Mouse (Mus musculus) forebrain, postnatal 0 days (tissue): Measurements from ENCODE around the gene Krtap28-10. TPM values are rescaled to one million over a fixed set of nuclear protein-coding genes. Genes with fewer than 3 reads are reported as not detected.
"Not testable (repeated sequence)": the region's sequence is repeated elsewhere in the genome, so short reads cannot be mapped to it uniquely, and the experiment has no call there.

Source experiments
- ATAC-seq: fragments of 200-750 bp; cut with Nextera tagmentation; 2 replicates; pipeline ENCODE4 v1.8.0; 2017; ENCODE audit warnings: mild to moderate bottlenecking, moderate library complexity
- DNase-seq: peaks from one replicate; pipeline ENCODE4 v3.0.0-alpha.2; 2015
- H3K27ac ChIP-seq: fragments of 300-500 bp; sonication (generic); 2 replicates; pipeline ENCODE4 v1.5.1; 2014; ENCODE audit warnings: low read depth, mild to moderate bottlenecking, antibody characterized with exemption, low read length, moderate library complexity, mixed read lengths
- H3K27me3 ChIP-seq: fragments of 300-500 bp; sonication (generic); 2 replicates; pipeline ENCODE4 v1.6.1; 2014; ENCODE audit warnings: mild to moderate bottlenecking, low read length, mixed read lengths; ENCODE audit not compliant: insufficient read depth
- H3K36me3 ChIP-seq: fragments of 300-500 bp; sonication (generic); 2 replicates; pipeline ENCODE4 v1.6.1; 2014; ENCODE audit warnings: mild to moderate bottlenecking, moderate library complexity; ENCODE audit not compliant: insufficient read depth
- H3K4me1 ChIP-seq: fragments of 300-500 bp; sonication (generic); 2 replicates; pipeline ENCODE4 v1.6.1; 2014; ENCODE audit warnings: antibody characterized with exemption; ENCODE audit not compliant: insufficient read depth
- H3K4me2 ChIP-seq: fragments of 300-500 bp; sonication (generic); 2 replicates; pipeline ENCODE4 v1.6.1; 2014; ENCODE audit warnings: low read depth, mild to moderate bottlenecking, moderate library complexity
- H3K4me3 ChIP-seq: fragments of 300-500 bp; sonication (generic); 2 replicates; pipeline ENCODE4 v1.5.1; 2014; ENCODE audit warnings: low read depth, low read length, mixed read lengths
- H3K9ac ChIP-seq: fragments of 300-500 bp; sonication (generic); 2 replicates; pipeline ENCODE4 v1.6.1; 2014; ENCODE audit warnings: mild to moderate bottlenecking
- H3K9me3 ChIP-seq: fragments of 300-500 bp; sonication (generic); 2 replicates; pipeline ENCODE4 v1.6.1; 2016; ENCODE audit warnings: low read length
- CTCF ChIP-seq: sonication (generic); IDR thresholded peaks from 2 replicates; pipeline ENCODE4 v1.5.1; 2016; ENCODE audit warnings: antibody characterized with exemption, control low read depth, low read depth
- WGBS: fragments of 180-500 bp; shearing (Covaris S2); extraction: QIAGEN DNeasy Blood & Tissue Kit; methylation state at CpG from one replicate; pipeline ENCODE4 v1.1.7; 2014; 5-methylcytosine and 5-hydroxymethylcytosine counted together
- polyA plus RNA-seq: library from polyadenylated mRNA; unstranded; fragments of >200 nt; fragmentation: Nextera tagmentation; extraction: Ambion mirVana; gene quantifications from 2 replicates; pipeline ENCODE4 v1.2.1, GENCODE M21; 2015
- total RNA-seq: library from RNA; depleted of rRNA; stranded (reverse); fragments of >200 nt; gene quantifications from 2 replicates; pipeline ENCODE4 v1.2.3, GENCODE M21; 2014; rRNA removed

Krtap28-10 gene
- total and polyA plus RNA-seq, 2 experiments from 2014 or later = not detected

GRCm38 (mm10) chr1:83014477-83014876 lies 27.8 kb downstream of the Krtap28-10 start:
- Histone ChIP-seq H3K27me3 (no peaks in the 10 kb centered on the region), H3K4me2 (no peak overlapping the region), H3K4me1 (no peaks in the 10 kb centered on the region), H3K9me3 (no peaks in the 10 kb centered on the region), H3K27ac (no peak overlapping the region), H3K9ac (no peak overlapping the region), H3K4me3 (no peak overlapping the region), H3K36me3 (no peaks in the 10 kb centered on the region)
- TF ChIP-seq CTCF = no peak
- DNase-seq (no peak), ATAC-seq (no peak)
- WGBS = 91% methylated on average over 3 of the region's 3 CpGs

GRCm38 (mm10) chr1:83007471-83007870 lies 34.8 kb downstream of the Krtap28-10 start:
- H3K36me3 ChIP-seq = no peaks in the 10 kb centered on the region
- H3K27ac ChIP-seq = no peak overlapping the region
- H3K4me2 ChIP-seq = no peak overlapping the region
- no peaks in the 10 kb centered on the region for H3K4me1 ChIP-seq
- WGBS = 63% methylated on average over 6 of the region's 6 CpGs
- TF ChIP-seq CTCF = no peak
- DNase-seq = peak; percentile 31
- no peak overlapping the region for H3K4me3 ChIP-seq
- H3K9me3 ChIP-seq = no peaks in the 10 kb centered on the region
- H3K9ac ChIP-seq = no peak overlapping the region
- no peaks in the 10 kb centered on the region for H3K27me3 ChIP-seq
- ATAC-seq = peak; percentile 65

- ATAC-seq (no peak), DNase-seq (no peak)
- WGBS = 82% methylated on average over 8 of the region's 8 CpGs
Observed at GRCm38 (mm10) chr1:83006218-83007179, 35.8 kb downstream of the Krtap28-10 start.

GRCm38 (mm10) chr1:83000306-83000705 lies 42.0 kb downstream of the Krtap28-10 start, which contains the start of gene Gm47959:
Gene Gm47959, plus strand, starts transcription at chr1:83000548.
- WGBS = 94% methylated on average over 6 of the region's 9 CpGs
- H3K36me3 ChIP-seq, H3K9me3 ChIP-seq, ATAC-seq, DNase-seq, H3K9ac ChIP-seq, H3K4me3 ChIP-seq, H3K27me3 ChIP-seq, H3K4me2 ChIP-seq, H3K4me1 ChIP-seq, H3K27ac ChIP-seq: not testable (repeated sequence)

More at GRCm38 (mm10) chr1:83006218-83007179, 35.8 kb downstream of the Krtap28-10 start:
- TF ChIP-seq CTCF = no peak
- Histone ChIP-seq H3K4me1 (no peaks in the 10 kb centered on the region), H3K9me3 (no peaks in the 10 kb centered on the region), H3K4me3 (no peak overlapping the region), H3K27me3 (no peaks in the 10 kb centered on the region), H3K36me3 (no peaks in the 10 kb centered on the region), H3K27ac (no peak overlapping the region), H3K9ac (no peak overlapping the region), H3K4me2 (no peak overlapping the region)

- TF ChIP-seq CTCF = no peak
- ATAC-seq (peak; percentile 61; the same call in 1 of the 2 replicates), DNase-seq (no peak)
- H3K36me3 ChIP-seq = no peaks in the 10 kb centered on the region
- no peaks in the 10 kb centered on the region for H3K4me1 ChIP-seq
- H3K9me3 ChIP-seq = no peaks in the 10 kb centered on the region
- H3K27ac ChIP-seq = no peak overlapping the region
- H3K4me3 ChIP-seq = no peak overlapping the region
- 74% methylated on average over 3 of the region's 3 CpGs for WGBS
- no peaks in the 10 kb centered on the region for H3K27me3 ChIP-seq
- H3K4me2 ChIP-seq = no peak overlapping the region
- H3K9ac ChIP-seq = no peak overlapping the region
Observed at GRCm38 (mm10) chr1:82993947-82994346, 48.3 kb downstream of the Krtap28-10 start.

- ATAC-seq (no peak), DNase-seq (no peak)
- Histone ChIP-seq H3K4me2 (no peak overlapping the region), H3K9ac (no peak overlapping the region), H3K27me3 (no peaks in the 10 kb centered on the region), H3K4me1 (no peaks in the 10 kb centered on the region), H3K27ac (no peak overlapping the region), H3K9me3 (no peaks in the 10 kb centered on the region), H3K4me3 (no peak overlapping the region), H3K36me3 (no peaks in the 10 kb centered on the region)
- no peak for TF ChIP-seq CTCF
- WGBS = 95% methylated on average over 6 of the region's 6 CpGs
Observed at GRCm38 (mm10) chr1:82992093-82992492, 50.2 kb downstream of the Krtap28-10 start.

GRCm38 (mm10) chr1:82991596-82991995 lies 50.7 kb downstream of the Krtap28-10 start:
- Histone ChIP-seq H3K4me2 (no peak overlapping the region), H3K4me3 (no peak overlapping the region), H3K27ac (no peak overlapping the region), H3K9ac (no peak overlapping the region), H3K4me1 (no peaks in the 10 kb centered on the region), H3K36me3 (no peaks in the 10 kb centered on the region), H3K9me3 (no peaks in the 10 kb centered on the region), H3K27me3 (no peaks in the 10 kb centered on the region)
- WGBS = 82% methylated on average over 3 of the region's 3 CpGs
- ATAC-seq (no peak), DNase-seq (no peak)
- TF ChIP-seq CTCF = no peak

Other genes starting within 250 kb of the Krtap28-10 start
- gene Agfg1, start 203.0 kb downstream of the Krtap28-10 start, total RNA-seq = 104 and 114 TPM in 2 replicates
- gene Agfg1, start 203.0 kb downstream of the Krtap28-10 start, polyA plus RNA-seq = 19.4 and 22.2 TPM in 2 replicates
- gene A030005L19Rik, start 129.2 kb downstream of the Krtap28-10 start, total RNA-seq = not detected in 2 replicates
- not detected in 2 replicates for gene A030005L19Rik, start 129.2 kb downstream of the Krtap28-10 start, polyA plus RNA-seq
- 0.54 TPM in 1 of 2 replicates, not detected in the other for gene A030014E15Rik, start 117.6 kb downstream of the Krtap28-10 start, total RNA-seq
- not detected in 2 replicates for gene A030014E15Rik, start 117.6 kb downstream of the Krtap28-10 start, polyA plus RNA-seq
- not detected in 2 replicates for gene Gm6217, start 111.1 kb downstream of the Krtap28-10 start, total RNA-seq
- not detected in 2 replicates for gene Gm6217, start 111.1 kb downstream of the Krtap28-10 start, polyA plus RNA-seq
- gene A030003K21Rik, start 99.1 kb downstream of the Krtap28-10 start, total RNA-seq = not detected in 2 replicates
- gene A030003K21Rik, start 99.1 kb downstream of the Krtap28-10 start, polyA plus RNA-seq = 0.18 TPM in 1 of 2 replicates, not detected in the other
- gene Gm7544, start 86.5 kb downstream of the Krtap28-10 start, total RNA-seq = not detected in 2 replicates
- not detected in 2 replicates for gene Gm7544, start 86.5 kb downstream of the Krtap28-10 start, polyA plus RNA-seq
- not detected in 2 replicates for gene Gm47955, start 82.2 kb downstream of the Krtap28-10 start, total RNA-seq
- not detected in 2 replicates for gene Gm47955, start 82.2 kb downstream of the Krtap28-10 start, polyA plus RNA-seq
- gene Gm47959, start 41.9 kb downstream of the Krtap28-10 start, total RNA-seq = not detected in 2 replicates
- gene Gm47959, start 41.9 kb downstream of the Krtap28-10 start, polyA plus RNA-seq = not detected in 2 replicates
- gene Slc19a3, start 4.0 kb downstream of the Krtap28-10 start, total RNA-seq = 0.85 and 1.3 TPM in 2 replicates
- 0.69 and 0.99 TPM in 2 replicates for gene Slc19a3, start 4.0 kb downstream of the Krtap28-10 start, polyA plus RNA-seq
- not detected in 2 replicates for gene Gm47969, start 2.5 kb upstream of the Krtap28-10 start, total RNA-seq
- gene Gm47969, start 2.5 kb upstream of the Krtap28-10 start, polyA plus RNA-seq = not detected in 2 replicates
- gene A030005K14Rik, start 16.9 kb upstream of the Krtap28-10 start, total RNA-seq = not detected in 2 replicates
- gene A030005K14Rik, start 16.9 kb upstream of the Krtap28-10 start, polyA plus RNA-seq = not detected in 2 replicates
- not detected in 2 replicates for gene Krtap28-13, start 18.4 kb upstream of the Krtap28-10 start, total RNA-seq
- not detected in 2 replicates for gene Krtap28-13, start 18.4 kb upstream of the Krtap28-10 start, polyA plus RNA-seq
- not detected in 2 replicates for gene Ccl20, start 74.3 kb upstream of the Krtap28-10 start, total RNA-seq
- gene Ccl20, start 74.3 kb upstream of the Krtap28-10 start, polyA plus RNA-seq = 0.21 TPM in 1 of 2 replicates, not detected in the other
- gene Daw1, start 117.3 kb upstream of the Krtap28-10 start, total RNA-seq = 2.0 and 2.5 TPM in 2 replicates
- 0.93 and 1.6 TPM in 2 replicates for gene Daw1, start 117.3 kb upstream of the Krtap28-10 start, polyA plus RNA-seq